Mouse (Mus musculus) G1E (cell line): ENCODE results near the gene Amd1. TPM values are rescaled to one million over a fixed set of nuclear protein-coding genes. Genes with fewer than 3 reads are reported as not detected.
A peak's percentile ranks its signal among the peaks of the same experiment; 100 is the strongest.

Experiments
- ATAC-seq: 2 replicates; pipeline ENCODE4 v1.8.0; 2016; ENCODE audit warnings: mild to moderate bottlenecking; ENCODE audit not compliant: insufficient number of reproducible peaks, poor library complexity, low FRiP score, severe bottlenecking; ENCODE audit errors: extremely low read depth
- DNase-seq: peaks from one replicate; pipeline ENCODE4 v3.0.0; 2012; ENCODE audit warnings: low spot score
- H3K27me3 ChIP-seq: 2 replicates; pipeline ENCODE4 v1.6.1; 2012; ENCODE audit warnings: mild to moderate bottlenecking, low read length, inconsistent platforms; ENCODE audit not compliant: insufficient read depth
- H3K36me3 ChIP-seq: replicated peaks from 2 replicates; pipeline ENCODE3; 2012; ENCODE audit warnings: mild to moderate bottlenecking, inconsistent platforms
- H3K4me1 ChIP-seq: 2 replicates; pipeline ENCODE4 v1.6.1; 2012; ENCODE audit warnings: low read depth, low read length, inconsistent platforms, mixed read lengths; ENCODE audit not compliant: insufficient read depth
- H3K4me3 ChIP-seq: 2 replicates; pipeline ENCODE4 v1.5.1; 2012; ENCODE audit warnings: low read depth, mild to moderate bottlenecking, inconsistent platforms, low read length, moderate library complexity, mixed read lengths
- H3K9me3 ChIP-seq: replicated peaks from 2 replicates; pipeline ENCODE4 v1.6.1; 2012; ENCODE audit warnings: inconsistent platforms
- CTCF ChIP-seq: IDR thresholded peaks from 2 replicates; pipeline ENCODE4 v1.5.1; 2012; ENCODE audit warnings: low read depth, low read length, inconsistent platforms, mixed read lengths
- GATA1 ChIP-seq: IDR thresholded peaks from 2 replicates; pipeline ENCODE4 v1.6.1; 2012; ENCODE audit warnings: borderline replicate concordance, low read length, inconsistent platforms, mixed read lengths
- GATA2 ChIP-seq: IDR thresholded peaks from 2 replicates; pipeline ENCODE4 v1.6.1; 2012; ENCODE audit warnings: low read depth, low read length, inconsistent platforms, borderline replicate concordance
- POLR2AphosphoS5 ChIP-seq: IDR thresholded peaks from 2 replicates; pipeline ENCODE4 v1.6.1; 2012; ENCODE audit warnings: low read depth, low read length, inconsistent platforms; ENCODE audit not compliant: insufficient replicate concordance
- TAL1 ChIP-seq: conservative IDR thresholded peaks from 2 replicates; pipeline ENCODE4 v1.6.1; 2012; ENCODE audit warnings: low read depth, low read length, inconsistent platforms, mixed read lengths
- polyA plus RNA-seq: library from polyadenylated mRNA; stranded (reverse); fragments of >175 nt; gene quantifications from 2 replicates; pipeline ENCODE4 v1.2.3, GENCODE M21; 2012
- total RNA-seq, 2 experiments: library from RNA; stranded (forward) in 1 of 2; stranded (reverse) in 1 of 2; fragments of 200-1000 nt in 1 of 2; fragments of >200 nt in 1 of 2; fragmentation: Nextera tagmentation in 1 of 2; gene quantifications; 2 replicates each; pipeline ENCODE4 v1.2.3; 2014 to 2017

The Amd1 gene
- total and polyA plus RNA-seq, 3 experiments, result 7.7 to 198 (median 183) TPM

DNA sequence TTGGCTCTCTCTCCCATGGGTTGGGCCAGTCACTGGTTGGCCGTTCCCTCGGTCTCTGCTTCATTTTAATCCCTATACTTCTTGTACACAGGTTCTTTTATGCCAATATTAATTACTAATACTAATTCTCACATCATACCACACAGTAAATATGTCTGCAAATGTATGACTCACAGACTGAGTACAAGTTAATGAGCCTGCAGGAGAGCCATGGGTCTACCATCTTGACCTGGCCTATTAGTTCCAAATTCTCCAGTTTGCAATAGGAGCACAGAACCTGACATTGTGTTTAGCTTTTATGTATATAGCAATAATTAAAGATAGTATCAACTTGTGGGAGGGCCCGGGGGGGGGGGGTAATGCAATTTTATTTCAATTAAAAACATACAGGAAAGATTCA lies 17.0 kb downstream of the Amd1 start:
- peaks cover 42% of the 10 kb centered on the region for H3K36me3 ChIP-seq
- peaks cover 5% of the 10 kb centered on the region for H3K4me1 ChIP-seq
- DNase-seq (no peak), ATAC-seq (no peak)
- H3K4me3 ChIP-seq, result no peak overlapping the region
- no peak for TF ChIP-seq GATA2
- H3K27me3 ChIP-seq, result no peaks in the 10 kb centered on the region
- no peaks in the 10 kb centered on the region for H3K9me3 ChIP-seq

DNA sequence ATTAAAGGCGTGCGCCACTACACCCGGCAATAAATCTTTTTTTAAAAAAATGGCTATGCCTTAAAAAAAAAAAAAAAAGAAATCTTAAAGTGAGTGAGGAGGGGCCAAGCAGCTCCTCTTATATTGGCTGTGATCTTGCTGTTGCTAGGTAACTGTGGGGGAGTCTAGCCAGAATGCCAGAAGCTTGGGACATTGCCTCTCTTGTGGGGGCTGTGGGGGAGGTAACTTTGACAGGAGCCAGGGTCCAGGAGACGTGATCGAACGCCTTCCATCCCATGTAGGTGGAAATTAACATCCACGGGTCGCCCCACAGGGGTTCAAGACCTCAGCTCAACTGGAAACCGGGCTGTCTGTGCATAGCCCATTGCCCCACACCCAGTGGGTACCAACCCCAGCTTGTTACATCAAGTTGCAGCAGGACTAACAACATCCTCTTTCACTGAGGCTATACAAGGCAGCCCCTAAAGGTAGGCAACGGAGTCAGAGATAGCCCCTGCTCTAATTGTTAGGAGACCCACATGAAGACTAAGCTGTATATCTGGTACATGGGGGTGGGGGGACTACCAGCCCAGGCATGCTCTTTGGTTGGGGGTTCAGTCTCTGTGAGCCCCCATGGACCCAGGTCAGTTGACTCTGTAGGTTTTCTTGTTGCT lies 17.7 kb downstream of the Amd1 start:
- H3K4me3 ChIP-seq, result no peak overlapping the region
- DNase-seq, result no peak
- TF ChIP-seq POLR2AphosphoS5 (0 out of 2 replicates have a peak, but pooled peaks have one; percentile 51), GATA1 (no peak)

DNA sequence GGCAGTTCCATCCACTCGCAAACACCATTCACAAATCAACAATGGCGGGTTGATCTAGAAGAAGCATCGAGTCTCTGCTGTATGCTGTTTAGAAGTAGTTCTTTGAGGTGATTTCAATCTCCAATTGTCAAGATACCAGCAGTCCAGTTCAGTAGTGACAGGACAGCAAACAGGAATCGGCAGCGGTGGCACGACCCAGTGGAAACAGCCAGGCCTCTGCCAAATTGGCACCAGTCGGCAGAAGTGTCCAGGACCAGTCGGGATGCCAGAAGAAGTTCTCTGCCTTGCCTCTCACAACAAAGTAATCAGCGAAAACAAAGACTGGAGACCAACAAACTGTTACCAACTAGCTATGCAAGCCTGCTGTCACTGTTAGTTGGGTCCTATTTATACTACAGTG lies 18.4 kb downstream of the Amd1 start:
- Histone ChIP-seq H3K4me1 (peaks cover 17% of the 10 kb centered on the region), H3K27me3 (no peaks in the 10 kb centered on the region), H3K9me3 (no peaks in the 10 kb centered on the region), H3K36me3 (peaks cover 35% of the 10 kb centered on the region), H3K4me3 (no peak overlapping the region)
- DNase-seq (no peak), ATAC-seq (no peak)
- TF ChIP-seq POLR2AphosphoS5 (no peak), TAL1 (no peak), GATA2 (no peak), CTCF (no peak), GATA1 (no peak)

More for the DNA sequence above, 17.7 kb downstream of the Amd1 start:
- H3K4me1 ChIP-seq, result peaks cover 12% of the 10 kb centered on the region
- no peak for ATAC-seq
- no peaks in the 10 kb centered on the region for H3K9me3 ChIP-seq
- H3K27me3 ChIP-seq, result no peaks in the 10 kb centered on the region
- peaks cover 36% of the 10 kb centered on the region for H3K36me3 ChIP-seq

DNA sequence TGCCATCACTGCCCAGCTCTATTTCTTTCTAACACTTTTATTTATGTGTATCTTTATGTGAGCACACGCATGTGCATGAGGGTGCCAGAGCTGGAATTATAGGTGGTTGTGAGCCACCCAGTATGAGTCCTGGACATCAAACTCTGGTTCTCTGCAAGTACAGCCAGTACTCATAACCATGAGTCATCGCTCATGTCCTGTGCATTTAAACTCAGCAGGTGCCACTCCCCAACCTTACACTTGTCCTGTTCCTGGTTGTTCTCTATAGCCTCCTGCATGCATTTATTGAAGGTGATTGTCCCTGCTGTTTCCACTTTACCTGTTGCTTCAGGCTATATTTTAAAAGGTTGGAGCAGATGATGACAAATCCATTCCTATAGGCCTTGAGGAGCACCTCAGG lies 20.4 kb downstream of the Amd1 start:
- peaks cover 24% of the 10 kb centered on the region for H3K4me1 ChIP-seq
- H3K27me3 ChIP-seq, result no peaks in the 10 kb centered on the region
- H3K36me3 ChIP-seq, result peaks cover 28% of the 10 kb centered on the region
- DNase-seq (no peak), ATAC-seq (no peak)
- TF ChIP-seq GATA2, result no peak
- TF ChIP-seq CTCF, result no peak
- H3K4me3 ChIP-seq, result no peak overlapping the region
- H3K9me3 ChIP-seq, result no peaks in the 10 kb centered on the region

DNA sequence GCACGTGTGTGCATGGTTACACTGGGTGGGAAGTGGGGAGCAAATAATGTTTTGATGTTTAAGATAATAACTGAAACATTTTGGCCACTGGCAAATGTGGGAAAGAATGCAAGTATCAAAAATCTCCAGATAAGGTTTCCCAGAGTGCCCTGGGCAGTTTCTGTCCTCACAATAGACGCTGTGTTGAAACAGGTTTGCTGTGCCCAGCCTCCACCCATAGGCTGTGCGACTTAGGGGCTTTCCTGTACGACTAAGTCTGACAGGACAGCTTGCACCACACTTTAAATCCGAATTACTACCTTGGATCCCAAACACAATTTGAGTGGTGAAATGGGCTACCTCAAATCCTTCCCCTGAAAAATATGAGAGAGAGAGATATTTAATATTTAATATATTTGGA lies 23.7 kb downstream of the Amd1 start:
- no peak for TF ChIP-seq GATA1
- TF ChIP-seq GATA2, result no peak
- TF ChIP-seq CTCF, result no peak
- no peak for TF ChIP-seq TAL1
- TF ChIP-seq POLR2AphosphoS5, result no peak
- no peaks in the 10 kb centered on the region for H3K27me3 ChIP-seq
- H3K9me3 ChIP-seq, result no peaks in the 10 kb centered on the region
- ATAC-seq, result no peak
- H3K4me1 ChIP-seq, result peaks cover 55% of the 10 kb centered on the region
- DNase-seq, result no peak
- H3K4me3 ChIP-seq, result no peak overlapping the region
- H3K36me3 ChIP-seq, result peaks cover 2% of the 10 kb centered on the region

DNA sequence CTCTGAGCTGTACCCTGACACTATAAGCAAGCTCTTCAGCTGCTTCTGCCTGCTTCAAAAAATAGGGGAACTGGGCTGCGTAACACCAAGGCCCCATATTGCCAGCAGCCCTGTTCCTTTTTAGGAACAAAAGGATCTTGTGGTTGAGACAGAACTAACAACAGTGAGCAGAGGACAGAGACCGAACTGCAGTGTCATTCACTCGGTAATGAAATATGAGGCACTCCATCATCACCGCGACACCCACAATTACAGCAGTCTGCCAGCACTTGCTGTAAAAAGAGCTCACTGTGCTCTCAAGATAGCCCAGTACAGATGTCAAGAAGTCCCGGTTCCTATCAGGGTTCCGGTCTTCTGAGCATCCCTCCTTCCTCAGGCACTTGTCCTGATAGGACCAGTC lies 26.0 kb downstream of the Amd1 start:
- TF ChIP-seq POLR2AphosphoS5, result no peak
- TF ChIP-seq CTCF, result no peak
- no peak for TF ChIP-seq GATA1
- TF ChIP-seq GATA2, result no peak
- TF ChIP-seq TAL1, result no peak
- peak; percentile 31 for DNase-seq
- H3K27me3 ChIP-seq, result no peaks in the 10 kb centered on the region
- ATAC-seq, result peak; percentile 55
- no peaks in the 10 kb centered on the region for H3K36me3 ChIP-seq
- no peak overlapping the region for H3K4me3 ChIP-seq
- peaks cover 64% of the 10 kb centered on the region for H3K4me1 ChIP-seq
- H3K9me3 ChIP-seq, result no peaks in the 10 kb centered on the region

DNA sequence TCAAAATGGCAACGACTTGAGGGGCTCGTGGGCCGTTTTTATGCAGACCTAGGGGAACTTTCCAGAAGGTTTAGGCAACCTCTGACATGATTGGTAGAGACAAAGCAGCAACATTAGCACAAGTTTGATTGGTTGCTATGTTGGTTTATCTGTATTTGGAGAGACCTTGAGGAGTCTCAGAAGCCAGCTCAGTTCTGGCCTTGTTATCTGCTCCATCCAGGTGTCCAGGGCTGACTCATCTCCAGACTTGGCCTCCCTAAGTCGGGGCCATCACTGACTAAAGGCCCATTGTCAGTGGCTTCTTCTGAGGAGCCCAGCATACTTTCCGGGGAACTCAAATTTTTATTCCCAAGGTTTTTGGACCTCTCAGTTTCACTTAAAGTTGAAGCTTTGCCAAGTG lies 28.0 kb downstream of the Amd1 start:
- no peaks in the 10 kb centered on the region for H3K9me3 ChIP-seq
- no peak overlapping the region for H3K4me3 ChIP-seq
- ATAC-seq (peak; percentile 90), DNase-seq (peak; percentile 47)
- TF ChIP-seq TAL1 (peak; percentile 89), POLR2AphosphoS5 (no peak)
- peaks cover 53% of the 10 kb centered on the region for H3K4me1 ChIP-seq
- no peaks in the 10 kb centered on the region for H3K36me3 ChIP-seq
- H3K27me3 ChIP-seq, result no peaks in the 10 kb centered on the region
